Mouse (Mus musculus) heart, embryonic 10.5 days (tissue): Measurements from ENCODE around the gene Ing4. TPM values are rescaled to one million over a fixed set of nuclear protein-coding genes. Genes with fewer than 3 reads are reported as not detected.
A peak's percentile ranks its signal among the peaks of the same experiment; 100 is the strongest.
"Not testable (repeated sequence)": the region's sequence is repeated elsewhere in the genome, so short reads cannot be mapped to it uniquely, and the experiment has no call there.

Source experiments
- DNase-seq: peaks from one replicate; pipeline ENCODE4 v3.0.0-alpha.2; 2017; ENCODE audit warnings: low spot score
- H3K27ac ChIP-seq: fragments of 300-500 bp; sonication (generic); 2 replicates; pipeline ENCODE4 v1.5.1; 2016; ENCODE audit warnings: mild to moderate bottlenecking
- H3K27me3 ChIP-seq: fragments of 300-500 bp; sonication (generic); 2 replicates; pipeline ENCODE4 v1.6.1; 2016; ENCODE audit warnings: mild to moderate bottlenecking; ENCODE audit not compliant: poor library complexity, insufficient read depth, severe bottlenecking
- H3K36me3 ChIP-seq: fragments of 300-500 bp; sonication (generic); 2 replicates; pipeline ENCODE4 v1.6.1; 2016; ENCODE audit warnings: mild to moderate bottlenecking, moderate library complexity
- H3K4me1 ChIP-seq: fragments of 300-500 bp; sonication (generic); 2 replicates; pipeline ENCODE4 v1.6.1; 2016; ENCODE audit warnings: mild to moderate bottlenecking
- H3K4me3 ChIP-seq: fragments of 300-500 bp; sonication (generic); 2 replicates; pipeline ENCODE4 v1.5.1; 2016; ENCODE audit warnings: mild to moderate bottlenecking, moderate library complexity
- H3K9me3 ChIP-seq: fragments of 300-500 bp; sonication (generic); 2 replicates; pipeline ENCODE4 v1.6.1; 2016; ENCODE audit warnings: mild to moderate bottlenecking, moderate library complexity
- WGBS: fragments of 180-500 bp; shearing (Covaris S2); methylation state at CpG from one replicate; pipeline ENCODE4 v1.1.7; 2016; 5-methylcytosine and 5-hydroxymethylcytosine counted together
- polyA plus RNA-seq: library from polyadenylated mRNA; unstranded; fragments of >200 nt; fragmentation: Nextera tagmentation; extraction: Ambion mirVana; gene quantifications from 2 replicates; pipeline ENCODE4 v1.2.1, GENCODE M21; 2016

Ing4 gene
- polyA plus RNA-seq, 1 experiment from 2014 or later, result 84.5 TPM

DNA sequence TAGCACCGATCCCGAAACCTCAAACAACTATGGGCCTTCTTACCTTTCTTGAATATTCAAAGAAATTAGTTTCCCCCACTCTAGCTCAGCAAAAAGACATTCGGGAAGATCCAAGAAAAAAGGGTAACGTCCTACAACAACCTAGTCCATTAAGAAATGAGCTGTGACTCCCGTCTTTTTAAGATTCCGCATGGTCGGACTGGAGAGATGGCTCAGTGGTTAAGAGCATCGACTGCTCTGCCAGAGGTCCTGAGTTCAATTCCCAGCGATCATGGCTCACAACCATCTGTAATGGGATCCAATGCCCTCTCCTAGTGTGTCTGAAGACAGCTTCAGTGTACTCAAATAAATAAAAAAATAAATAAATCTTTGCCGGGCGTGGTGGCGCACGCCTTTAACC lies 31.5 kb upstream of the Ing4 start:
- DNase-seq, result no peak
- Histone ChIP-seq H3K27ac (peak overlapping the region; percentile 99), H3K4me3 (peak overlapping the region; percentile 90), H3K27me3 (peaks cover 12% of the 10 kb centered on the region), H3K4me1 (peaks cover 31% of the 10 kb centered on the region), H3K36me3 (peaks cover 12% of the 10 kb centered on the region; the same call in 1 of the 2 replicates), H3K9me3 (no peaks in the 10 kb centered on the region)
- WGBS, result 39% methylated on average over 13 of the region's 13 CpGs

DNA sequence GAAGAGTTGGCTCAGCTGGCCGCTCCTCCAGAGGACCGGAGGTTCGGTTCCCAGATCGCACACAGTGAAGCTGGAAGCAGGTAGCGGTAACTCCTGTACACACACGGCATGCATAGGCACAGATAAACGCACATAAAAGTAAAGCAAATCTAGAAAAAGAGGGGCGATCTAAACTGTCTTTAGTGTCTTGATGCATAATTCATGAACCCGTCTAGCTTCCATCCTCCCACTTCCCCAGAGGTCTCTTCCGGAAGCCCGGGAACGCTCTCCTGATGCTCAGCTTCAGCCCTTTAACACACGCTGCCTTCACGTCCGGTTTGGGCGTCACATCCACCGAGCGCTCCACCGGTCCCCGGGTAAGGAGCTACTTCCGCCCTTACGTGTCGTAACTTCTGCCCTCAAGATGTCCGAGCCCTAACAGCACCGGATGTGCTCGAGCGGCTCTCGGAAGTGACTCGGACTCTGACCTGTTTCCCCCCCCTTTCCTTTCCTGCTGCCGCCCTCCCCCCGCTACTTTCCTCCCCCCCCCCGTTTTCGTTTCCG lies 30.9 kb upstream of the Ing4 start:
- Histone ChIP-seq H3K4me1 (peaks cover 28% of the 10 kb centered on the region), H3K27ac (peak overlapping the region; percentile 99), H3K36me3 (peaks cover 18% of the 10 kb centered on the region; the same call in 1 of the 2 replicates), H3K27me3 (peaks cover 6% of the 10 kb centered on the region), H3K9me3 (no peaks in the 10 kb centered on the region), H3K4me3 (peak overlapping the region; percentile 90)
- under 1% methylated on average over 34 of the region's 34 CpGs for WGBS
- DNase-seq, result peak; percentile 100

DNA sequence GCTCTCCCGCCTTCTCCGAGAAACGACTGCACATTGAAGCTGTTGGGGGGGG lies 30.6 kb upstream of the Ing4 start, which contains the start of gene Zfp384:
Zfp384 (plus strand) TSS at position 17 of the 52 bp plus-strand sequence.
- 0 out of 2 replicates have a peak, but pooled peaks cover 4% of the 10 kb centered on the region for H3K27me3 ChIP-seq
- peak within 1 kb of the TSS; percentile 99 for H3K27ac ChIP-seq
- peak within 1 kb of the TSS; percentile 90 for H3K4me3 ChIP-seq
- 0% methylated on average over 3 of the region's 3 CpGs for WGBS
- H3K4me1 ChIP-seq, result peaks cover 26% of the 10 kb centered on the region
- DNase-seq, result no peak
- no peaks in the 10 kb centered on the region for H3K9me3 ChIP-seq
- H3K36me3 ChIP-seq, result peaks cover 21% of the 10 kb centered on the region; the same call in 1 of the 2 replicates

DNA sequence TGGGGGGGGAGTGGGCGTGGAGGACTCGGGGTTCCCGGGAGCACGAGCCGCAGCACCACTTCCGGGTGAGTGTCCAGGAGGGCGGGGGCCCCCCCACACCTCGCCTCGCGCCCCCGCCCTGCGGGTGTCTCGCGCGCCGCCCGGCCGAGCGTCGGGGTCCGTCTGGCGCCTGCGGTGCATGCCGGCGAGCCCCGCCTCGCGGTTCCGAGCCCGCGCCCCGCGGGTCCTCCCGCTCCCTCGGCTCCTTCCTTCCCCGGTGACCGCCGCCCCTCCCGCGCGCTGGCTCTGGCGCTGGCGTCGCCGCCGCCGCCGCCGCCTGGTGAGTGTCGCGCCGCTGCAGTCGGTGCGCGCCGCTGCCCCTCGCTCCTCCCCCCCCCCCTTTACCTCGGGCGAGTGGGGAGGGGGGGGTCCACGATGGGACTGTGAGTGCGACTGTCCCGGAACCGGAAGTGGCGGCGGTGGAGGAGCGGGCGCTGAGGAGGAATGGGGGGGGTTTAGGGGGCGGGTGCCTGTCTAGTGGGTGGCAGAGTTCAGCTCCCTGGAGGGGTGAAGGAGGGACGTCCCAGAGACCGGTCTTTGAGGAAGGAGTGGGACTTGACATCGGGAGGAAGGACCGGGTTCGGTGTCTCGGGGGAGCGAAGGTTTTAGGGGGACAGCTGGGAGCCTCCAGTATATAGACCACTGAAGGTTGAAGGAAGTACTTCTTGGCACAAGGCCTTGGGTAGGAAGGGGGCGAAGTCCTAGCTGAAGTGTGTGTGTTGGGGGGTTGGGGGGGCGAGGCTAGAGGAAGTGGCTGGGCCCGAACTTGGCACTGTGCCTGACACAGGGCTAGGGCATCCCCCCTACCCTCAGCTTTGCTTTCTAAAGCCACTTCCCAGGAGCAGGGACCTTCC lies 30.1 kb upstream of the Ing4 start:
- Histone ChIP-seq H3K4me1 (peaks cover 21% of the 10 kb centered on the region; the same call in 1 of the 2 replicates), H3K9me3 (no peaks in the 10 kb centered on the region), H3K27me3 (0 out of 2 replicates have a peak, but pooled peaks cover under 1% of the 10 kb centered on the region), H3K27ac (peak overlapping the region; percentile 99), H3K4me3 (peak overlapping the region; percentile 90), H3K36me3 (peaks cover 25% of the 10 kb centered on the region)
- DNase-seq, result peak; percentile 93
- WGBS, result under 1% methylated on average over 69 of the region's 78 CpGs

DNA sequence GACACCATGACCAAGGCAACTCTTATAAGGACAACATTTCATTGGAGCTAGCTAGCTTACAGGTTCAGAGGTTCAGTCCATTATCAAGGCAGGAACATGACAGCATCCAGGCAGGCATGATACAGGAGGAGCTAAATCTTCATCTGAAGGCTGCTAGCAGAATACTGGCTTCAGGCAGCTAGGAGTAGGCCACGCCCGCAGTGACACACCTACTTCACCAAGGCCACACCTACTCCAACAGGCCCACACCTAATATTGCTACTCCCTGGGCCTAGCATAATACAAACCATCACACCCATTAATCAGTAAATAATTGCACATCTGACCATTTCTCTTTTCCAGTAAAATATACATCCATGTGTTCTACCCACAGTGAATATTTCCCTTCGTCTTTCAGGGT lies 21.9 kb upstream of the Ing4 start:
- no peaks in the 10 kb centered on the region for H3K4me1 ChIP-seq
- H3K4me3 ChIP-seq, result no peak overlapping the region
- no peak overlapping the region for H3K27ac ChIP-seq
- 93% methylated on average over 3 of the region's 3 CpGs for WGBS
- no peak for DNase-seq
- H3K36me3 ChIP-seq, result peaks cover 80% of the 10 kb centered on the region
- no peaks in the 10 kb centered on the region for H3K9me3 ChIP-seq
- H3K27me3 ChIP-seq, result no peaks in the 10 kb centered on the region

DNA sequence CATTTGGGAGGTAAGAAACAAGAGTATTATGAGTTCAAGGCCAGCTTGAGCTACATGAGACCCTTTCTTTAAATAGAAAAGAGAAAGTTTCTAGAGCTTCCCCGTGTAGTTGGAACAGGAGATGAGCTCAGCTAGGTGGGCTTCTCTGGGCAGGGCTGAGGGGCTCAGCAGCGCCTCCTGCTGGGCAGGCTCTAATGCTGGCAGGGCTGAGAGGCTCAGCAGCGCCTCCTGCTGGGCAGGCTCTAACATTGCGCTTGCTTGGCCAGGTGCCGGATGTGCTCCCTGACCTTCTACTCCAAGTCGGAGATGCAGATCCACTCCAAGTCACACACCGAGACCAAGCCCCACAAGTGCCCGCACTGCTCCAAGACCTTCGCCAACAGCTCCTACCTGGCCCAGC lies 9.0 kb upstream of the Ing4 start:
- not testable (repeated sequence) for H3K4me1 ChIP-seq, H3K27ac ChIP-seq, H3K27me3 ChIP-seq, H3K9me3 ChIP-seq, H3K4me3 ChIP-seq
- 39% methylated on average over 7 of the region's 9 CpGs for WGBS
- peak; percentile 77 for DNase-seq
- H3K36me3 ChIP-seq, result peaks cover 77% of the 10 kb centered on the region

DNA sequence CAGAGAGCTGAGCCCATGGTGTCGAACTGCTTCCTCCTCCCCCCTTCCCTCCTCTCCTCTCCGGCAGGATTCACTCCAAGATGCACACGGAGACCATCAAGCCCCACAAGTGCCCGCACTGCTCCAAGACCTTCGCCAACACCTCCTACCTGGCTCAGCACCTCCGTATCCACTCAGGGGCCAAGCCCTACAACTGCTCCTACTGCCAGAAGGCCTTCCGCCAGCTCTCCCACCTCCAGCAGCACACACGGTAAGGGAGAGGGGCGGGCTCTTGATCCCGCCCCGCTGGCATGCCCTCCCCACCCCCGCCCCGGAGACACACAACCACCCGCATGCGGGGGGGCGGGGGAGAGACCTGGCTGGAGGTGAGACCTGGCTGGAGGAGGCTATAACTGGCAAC lies 8.0 kb upstream of the Ing4 start:
- peak; percentile 74 for DNase-seq
- no peaks in the 10 kb centered on the region for H3K4me1 ChIP-seq
- H3K27me3 ChIP-seq, result no peaks in the 10 kb centered on the region
- H3K4me3 ChIP-seq, result no peak overlapping the region
- no peak overlapping the region for H3K27ac ChIP-seq
- H3K9me3 ChIP-seq, result no peaks in the 10 kb centered on the region
- WGBS, result 86% methylated on average over 16 of the region's 16 CpGs
- H3K36me3 ChIP-seq, result peaks cover 76% of the 10 kb centered on the region

DNA sequence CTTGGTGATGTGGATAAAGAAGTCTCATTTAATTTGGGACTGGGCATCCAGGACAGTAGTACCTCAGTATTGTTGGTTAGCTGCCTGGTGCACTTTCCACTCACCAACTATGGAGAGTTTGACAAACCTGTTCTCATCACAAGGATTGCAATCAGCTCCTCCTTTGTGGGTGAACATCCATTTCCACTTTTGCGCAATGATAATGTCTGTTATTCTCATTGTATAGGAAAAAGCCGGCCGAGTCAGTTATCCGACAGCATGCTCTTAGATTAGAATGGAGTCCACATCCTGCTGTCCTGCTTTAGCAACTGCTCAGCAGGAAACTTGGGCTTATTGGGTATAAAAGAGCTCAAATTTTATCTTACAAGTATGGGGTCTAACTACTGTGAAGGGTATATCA lies 894 bp upstream of the Ing4 start:
- Histone ChIP-seq H3K36me3 (peaks cover 43% of the 10 kb centered on the region), H3K27me3 (no peaks in the 10 kb centered on the region), H3K4me1 (peaks cover 9% of the 10 kb centered on the region; the same call in 1 of the 2 replicates), H3K27ac (peak overlapping the region; percentile 86), H3K9me3 (no peaks in the 10 kb centered on the region), H3K4me3 (peak overlapping the region; percentile 75; the same call in 1 of the 2 replicates)
- DNase-seq, result no peak
- WGBS, result 80% methylated on average over 4 of the region's 4 CpGs

DNA sequence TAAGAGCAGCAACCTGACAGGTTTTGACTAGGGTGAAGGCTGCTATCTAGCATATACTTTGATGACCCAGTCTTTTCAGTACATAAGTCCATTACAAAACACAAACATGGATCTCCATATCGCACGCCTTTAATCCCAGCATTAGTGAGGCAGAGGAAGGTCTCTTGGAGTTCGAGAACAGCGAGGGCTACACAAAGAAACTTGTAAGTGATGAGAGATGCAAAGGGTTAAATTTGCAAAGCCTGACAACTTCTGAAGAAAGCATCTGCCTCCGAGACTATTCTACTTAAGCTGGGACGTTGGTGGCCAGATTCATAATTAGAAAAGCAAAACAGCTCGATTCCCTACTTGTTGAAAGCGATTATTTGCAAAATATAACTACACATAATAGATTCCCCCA lies 429 bp upstream of the Ing4 start:
- H3K9me3 ChIP-seq, result no peaks in the 10 kb centered on the region
- H3K36me3 ChIP-seq, result peaks cover 43% of the 10 kb centered on the region
- no peaks in the 10 kb centered on the region for H3K27me3 ChIP-seq
- H3K4me3 ChIP-seq, result peak overlapping the region; percentile 75
- H3K27ac ChIP-seq, result peak overlapping the region; percentile 86
- peaks cover 9% of the 10 kb centered on the region; the same call in 1 of the 2 replicates for H3K4me1 ChIP-seq
- WGBS, result 5% methylated on average over 8 of the region's 8 CpGs
- DNase-seq, result no peak

DNA sequence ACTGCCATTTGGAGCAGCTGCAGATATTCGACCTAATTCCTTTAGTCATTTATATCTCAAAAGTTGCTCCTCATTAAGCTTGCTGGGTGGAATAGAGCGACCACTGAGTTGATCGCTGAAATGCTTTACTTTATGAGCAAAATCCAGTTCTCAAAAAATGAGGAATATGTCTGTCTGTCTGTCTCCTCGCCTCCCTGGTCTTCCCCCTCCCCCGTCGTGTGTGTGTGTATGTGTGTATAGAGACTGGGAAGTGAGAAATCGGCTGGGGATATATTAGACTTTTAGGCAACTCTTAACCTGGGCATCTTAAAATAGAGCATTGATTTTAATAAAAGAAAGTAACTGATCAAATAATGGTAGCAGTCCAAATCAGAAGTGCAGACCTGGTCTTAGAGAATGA lies 661 bp downstream of the Ing4 start:
- Histone ChIP-seq H3K9me3 (no peaks in the 10 kb centered on the region), H3K4me1 (peaks cover 9% of the 10 kb centered on the region; the same call in 1 of the 2 replicates), H3K27me3 (no peaks in the 10 kb centered on the region), H3K4me3 (peak overlapping the region; percentile 75), H3K36me3 (peaks cover 43% of the 10 kb centered on the region), H3K27ac (peak overlapping the region; percentile 90)
- WGBS, result 19% methylated on average over 7 of the region's 7 CpGs
- no peak for DNase-seq

DNA sequence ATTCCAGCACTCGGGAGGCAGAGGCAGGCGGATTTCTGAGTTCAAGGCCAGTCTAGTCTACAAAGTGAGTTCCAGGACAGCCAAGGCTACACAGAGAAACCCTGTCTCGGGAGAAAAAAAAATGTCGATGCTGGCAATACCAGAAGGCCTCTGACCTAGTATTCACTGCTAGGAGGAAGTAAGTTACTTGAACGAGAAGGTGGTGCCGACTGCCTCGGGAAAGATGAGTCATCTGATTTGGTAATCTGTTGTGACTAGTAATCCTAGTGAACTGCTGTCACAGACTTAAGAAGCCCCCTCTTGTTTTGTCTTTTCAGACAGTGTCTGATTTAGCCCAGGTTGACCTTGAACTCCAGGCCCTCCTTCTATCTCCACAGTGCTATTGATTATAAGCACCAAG lies 1.5 kb downstream of the Ing4 start:
- H3K36me3 ChIP-seq, result peaks cover 41% of the 10 kb centered on the region
- H3K9me3 ChIP-seq, result no peaks in the 10 kb centered on the region
- 83% methylated on average over 7 of the region's 7 CpGs for WGBS
- no peaks in the 10 kb centered on the region for H3K27me3 ChIP-seq
- H3K4me1 ChIP-seq, result peaks cover 9% of the 10 kb centered on the region; the same call in 1 of the 2 replicates
- DNase-seq, result no peak
- H3K4me3 ChIP-seq, result no peak overlapping the region
- H3K27ac ChIP-seq, result no peak overlapping the region

DNA sequence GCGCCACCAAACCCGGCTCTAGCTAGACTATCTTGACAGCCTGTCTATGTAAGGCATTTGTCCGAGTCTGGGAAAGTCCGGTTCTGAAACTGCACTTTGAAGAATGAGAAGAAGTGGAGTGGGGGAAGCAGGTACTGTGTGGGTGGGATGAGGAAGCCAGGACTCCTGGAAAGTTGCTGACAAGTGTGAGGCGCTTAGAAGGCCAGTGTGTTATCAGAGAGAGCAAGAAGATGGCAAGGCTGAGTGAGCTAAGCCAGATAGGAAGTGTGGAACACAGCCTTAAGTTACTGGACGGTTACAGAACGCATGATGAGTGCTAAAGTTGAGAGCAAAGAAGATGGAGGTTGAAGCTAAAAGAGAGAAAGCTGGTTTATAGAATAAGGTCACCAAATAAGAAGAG lies 2.5 kb downstream of the Ing4 start:
- no peaks in the 10 kb centered on the region for H3K9me3 ChIP-seq
- no peaks in the 10 kb centered on the region for H3K27me3 ChIP-seq
- H3K4me3 ChIP-seq, result no peak overlapping the region
- peaks cover 9% of the 10 kb centered on the region; the same call in 1 of the 2 replicates for H3K4me1 ChIP-seq
- no peak overlapping the region for H3K27ac ChIP-seq
- no peak for DNase-seq
- H3K36me3 ChIP-seq, result peaks cover 41% of the 10 kb centered on the region
- WGBS, result 81% methylated on average over 7 of the region's 7 CpGs

DNA sequence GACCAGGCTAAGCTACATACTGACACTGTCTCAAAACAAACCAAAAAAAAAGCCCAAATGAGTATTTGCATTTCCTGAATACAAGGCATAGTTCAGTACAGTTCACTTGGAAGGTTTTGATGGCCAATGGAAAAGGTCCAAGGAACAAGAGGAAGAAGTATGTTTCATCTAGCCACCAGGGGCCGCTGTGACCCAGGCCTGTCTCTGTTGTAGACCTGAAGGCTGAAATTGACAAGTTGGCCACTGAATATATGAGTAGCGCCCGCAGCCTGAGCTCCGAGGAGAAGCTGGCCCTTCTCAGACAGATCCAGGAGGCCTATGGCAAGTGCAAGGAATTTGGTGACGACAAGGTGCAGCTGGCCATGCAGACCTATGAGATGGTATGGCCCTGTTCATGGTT lies 7.1 kb downstream of the Ing4 start:
- Histone ChIP-seq H3K4me3 (no peak overlapping the region), H3K4me1 (peaks cover 5% of the 10 kb centered on the region; the same call in 1 of the 2 replicates), H3K36me3 (peaks cover 81% of the 10 kb centered on the region), H3K27me3 (peaks cover 4% of the 10 kb centered on the region; the same call in 1 of the 2 replicates), H3K9me3 (no peaks in the 10 kb centered on the region), H3K27ac (no peak overlapping the region)
- WGBS, result 38% methylated on average over 5 of the region's 5 CpGs
- DNase-seq, result peak; percentile 90
